Mouse (Mus musculus) limb, embryonic 14.5 days (tissue): Measurements from ENCODE around the gene Misp. TPM values are rescaled to one million over a fixed set of nuclear protein-coding genes. Genes with fewer than 3 reads are reported as not detected.

Experiments
- ATAC-seq: fragments of 200-750 bp; cut with Nextera tagmentation; 2 replicates; pipeline ENCODE4 v1.8.0; 2017; ENCODE audit warnings: low read depth, moderate number of reproducible peaks, moderate TSS enrichment; ENCODE audit not compliant: low FRiP score
- DNase-seq: peaks from one replicate; pipeline ENCODE4 v3.0.0-alpha.2; 2015; ENCODE audit warnings: low spot score
- H3K27ac ChIP-seq: fragments of 300-500 bp; sonication (generic); replicated peaks from 2 replicates; pipeline ENCODE4 v1.5.1; 2014; ENCODE audit warnings: low read depth, mild to moderate bottlenecking, low read length, moderate library complexity, mixed read lengths
- H3K27me3 ChIP-seq: fragments of 300-500 bp; sonication (generic); 2 replicates; pipeline ENCODE4 v1.6.1; 2014; ENCODE audit warnings: low read length, mixed read lengths; ENCODE audit not compliant: control insufficient read depth, insufficient read depth
- H3K36me3 ChIP-seq: fragments of 300-500 bp; sonication (generic); 2 replicates; pipeline ENCODE4 v1.6.1; 2014; ENCODE audit warnings: mild to moderate bottlenecking, low read length, moderate library complexity, mixed read lengths; ENCODE audit not compliant: control insufficient read depth, insufficient read depth
- H3K4me1 ChIP-seq: fragments of 300-500 bp; sonication (generic); 2 replicates; pipeline ENCODE4 v1.6.1; 2014; ENCODE audit warnings: antibody characterized with exemption, low read length, mixed read lengths; ENCODE audit not compliant: control insufficient read depth, insufficient read depth
- H3K4me2 ChIP-seq: fragments of 300-500 bp; sonication (generic); replicated peaks from 2 replicates; pipeline ENCODE4 v1.6.1; 2014; ENCODE audit warnings: low read depth, mild to moderate bottlenecking, low read length, moderate library complexity; ENCODE audit not compliant: severe bottlenecking
- H3K4me3 ChIP-seq: fragments of 300-500 bp; sonication (generic); replicated peaks from 2 replicates; pipeline ENCODE4 v1.5.1; 2014; ENCODE audit warnings: low read length
- H3K9ac ChIP-seq: fragments of 300-500 bp; sonication (generic); 2 replicates; pipeline ENCODE4 v1.6.1; 2014; ENCODE audit warnings: mild to moderate bottlenecking, low read depth, low read length, moderate library complexity; ENCODE audit not compliant: severe bottlenecking
- H3K9me3 ChIP-seq: fragments of 300-500 bp; sonication (generic); 2 replicates; pipeline ENCODE4 v1.6.1; 2016; ENCODE audit warnings: low read length; ENCODE audit not compliant: control insufficient read depth
- POLR2A ChIP-seq: fragments of 200-500 bp; IDR thresholded peaks from 2 replicates; pipeline ENCODE4 v1.8.0; 2012; ENCODE audit warnings: inconsistent platforms, mild to moderate bottlenecking, moderate library complexity, borderline replicate concordance; ENCODE audit not compliant: insufficient read depth, insufficient read length; ENCODE audit errors: extremely low read depth
- WGBS: fragments of 180-500 bp; shearing (Covaris S2); extraction: QIAGEN DNeasy Blood & Tissue Kit; methylation state at CpG from one replicate; pipeline ENCODE4 v1.1.7; 2014; 5-methylcytosine and 5-hydroxymethylcytosine counted together
- polyA plus RNA-seq, 2 experiments: library from polyadenylated mRNA; depleted of rRNA in 1 of 2; stranded (reverse) in 1 of 2; unstranded in 1 of 2; fragments of >200 nt; fragmentation: Nextera tagmentation in 1 of 2; extraction: Ambion mirVana in 1 of 2; gene quantifications; 2 replicates each; pipeline versions ENCODE4 v1.2.1 to v1.2.3; 2012 to 2014

The Misp gene
- polyA plus RNA-seq, 2 experiments: 0.41 to 0.54 TPM

GRCm38 (mm10) chr10:79778006-79778405, 42.8 kb upstream of the Misp start:
- no peaks in the 10 kb centered on the region for H3K27me3 ChIP-seq
- WGBS: 4% methylated on average over 14 of the region's 15 CpGs
- ATAC-seq (no peak), DNase-seq (peak; percentile 25)
- H3K4me2 ChIP-seq: peak overlapping the region; percentile 78
- no peaks in the 10 kb centered on the region for H3K36me3 ChIP-seq
- peak overlapping the region; percentile 47; the same call in 1 of the 2 replicates for H3K4me3 ChIP-seq
- peaks cover 22% of the 10 kb centered on the region for H3K4me1 ChIP-seq
- TF ChIP-seq POLR2A: no peak
- H3K9me3 ChIP-seq: no peaks in the 10 kb centered on the region
- H3K9ac ChIP-seq: no peak overlapping the region
- H3K27ac ChIP-seq: no peak overlapping the region

GRCm38 (mm10) chr10:79779193-79779592, 41.6 kb upstream of the Misp start:
- ATAC-seq: no peak
- Histone ChIP-seq H3K9ac (no peak overlapping the region), H3K36me3 (no peaks in the 10 kb centered on the region), H3K9me3 (no peaks in the 10 kb centered on the region), H3K4me3 (no peak overlapping the region), H3K4me1 (peaks cover 22% of the 10 kb centered on the region), H3K4me2 (no peak overlapping the region), H3K27ac (no peak overlapping the region), H3K27me3 (no peaks in the 10 kb centered on the region)
- no peak for DNase-seq
- no peak for TF ChIP-seq POLR2A
- 11% methylated on average over 2 of the region's 2 CpGs for WGBS

- peak overlapping the region; percentile 72 for H3K4me2 ChIP-seq
Measured at GRCm38 (mm10) chr10:79779784-79780663, 40.8 kb upstream of the Misp start.

GRCm38 (mm10) chr10:79780664-79781015, 40.1 kb upstream of the Misp start:
- WGBS: 4% methylated on average over 12 of the region's 13 CpGs
- H3K4me2 ChIP-seq: peak overlapping the region; percentile 72
- no peak overlapping the region for H3K9ac ChIP-seq
- no peaks in the 10 kb centered on the region for H3K27me3 ChIP-seq
- no peak for TF ChIP-seq POLR2A
- H3K4me3 ChIP-seq: peak overlapping the region; percentile 34
- no peaks in the 10 kb centered on the region for H3K36me3 ChIP-seq
- H3K27ac ChIP-seq: no peak overlapping the region
- no peaks in the 10 kb centered on the region for H3K9me3 ChIP-seq
- DNase-seq (no peak), ATAC-seq (peak; percentile 6)
- H3K4me1 ChIP-seq: peaks cover 22% of the 10 kb centered on the region

More at GRCm38 (mm10) chr10:79779784-79780663, 40.8 kb upstream of the Misp start:
- WGBS: 1% methylated on average over 54 of the region's 55 CpGs
- Histone ChIP-seq H3K9ac (0 out of 2 replicates have a peak overlapping the region, but pooled peaks have one; percentile 21), H3K27me3 (no peaks in the 10 kb centered on the region), H3K4me1 (peaks cover 22% of the 10 kb centered on the region), H3K27ac (no peak overlapping the region), H3K4me3 (peak overlapping the region; percentile 34), H3K9me3 (no peaks in the 10 kb centered on the region), H3K36me3 (no peaks in the 10 kb centered on the region)
- DNase-seq: peak; percentile 87
- no peak for TF ChIP-seq POLR2A
- ATAC-seq: peak; percentile 91

GRCm38 (mm10) chr10:79781139-79781538, 39.6 kb upstream of the Misp start:
- Histone ChIP-seq H3K4me3 (peak overlapping the region; percentile 34), H3K4me1 (peaks cover 22% of the 10 kb centered on the region), H3K36me3 (no peaks in the 10 kb centered on the region), H3K4me2 (peak overlapping the region; percentile 72), H3K9ac (no peak overlapping the region), H3K9me3 (no peaks in the 10 kb centered on the region), H3K27me3 (no peaks in the 10 kb centered on the region), H3K27ac (no peak overlapping the region)
- 30% methylated on average over 21 of the region's 21 CpGs for WGBS
- DNase-seq (no peak), ATAC-seq (no peak)
- TF ChIP-seq POLR2A: no peak
